Mouse (Mus musculus) fat pad, adult 2 months (tissue): ENCODE measurements around the gene Cenpe.

ENCODE experiments used
- DNase-seq: peaks from one replicate; pipeline ENCODE4 v3.0.0-alpha.2; 2011; ENCODE audit warnings: low read depth, low spot score; ENCODE audit errors: extremely low read depth

Gene Cenpe

DNA sequence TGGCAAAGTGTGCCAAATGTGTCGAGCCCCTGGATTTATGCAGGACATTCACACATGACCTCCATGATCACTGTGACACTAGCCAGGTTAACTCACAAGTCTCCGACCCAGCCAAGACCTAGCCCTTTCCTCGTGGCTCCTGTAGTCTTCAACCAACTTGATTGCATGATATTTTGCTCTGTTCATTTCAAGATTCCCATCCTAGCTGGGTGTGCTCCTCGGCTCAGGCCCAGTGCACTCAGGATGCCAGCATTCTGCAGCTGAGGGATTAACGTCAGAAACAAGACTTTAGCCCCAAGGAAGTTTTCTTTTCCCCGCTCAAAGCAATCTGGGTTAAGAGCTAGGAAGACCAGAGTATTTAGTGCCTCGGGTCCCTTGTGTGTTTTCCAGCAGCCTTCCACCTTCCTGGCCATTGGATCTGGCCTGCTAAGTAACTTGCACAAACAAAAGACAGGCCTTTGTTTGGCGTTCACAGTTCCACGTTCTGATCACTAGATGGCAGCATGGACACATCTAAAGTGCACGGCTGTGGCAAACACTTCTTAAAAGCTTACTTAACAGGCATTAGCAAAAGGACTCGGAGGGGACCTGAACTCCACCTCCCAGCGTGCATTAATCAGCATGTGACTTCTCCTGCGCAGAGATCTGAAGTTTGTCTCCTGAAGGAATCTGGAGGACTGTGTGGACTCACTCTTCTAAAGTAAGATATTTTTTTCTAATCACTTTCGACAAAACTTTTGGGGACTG is 68.5 kb downstream of the Cenpe start, which contains the start of gene Bdh2:
Gene Bdh2, plus strand, starts transcription at position 553 of the 747 bp plus-strand sequence.
- DNase-seq: no peak

DNA sequence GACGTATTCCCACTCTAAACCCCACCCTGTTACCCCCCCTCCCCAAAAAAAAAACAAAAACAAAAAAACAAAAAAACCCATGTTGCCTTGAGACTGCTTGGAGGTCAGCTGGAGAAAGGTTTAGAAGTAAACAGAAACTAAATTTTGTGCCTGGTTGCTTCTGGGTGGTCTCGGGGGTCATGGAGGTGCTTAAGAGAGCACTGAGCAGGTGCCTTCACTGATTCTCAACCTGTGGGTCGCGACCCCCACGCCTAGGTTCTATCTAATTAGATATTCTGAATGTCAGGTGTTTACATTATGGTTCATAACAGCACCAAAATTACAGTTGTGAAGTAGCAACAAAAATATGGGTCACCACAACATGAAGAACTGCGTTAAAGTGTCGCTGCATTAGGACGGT is 69.4 kb downstream of the Cenpe start:
- no peak for DNase-seq

DNA sequence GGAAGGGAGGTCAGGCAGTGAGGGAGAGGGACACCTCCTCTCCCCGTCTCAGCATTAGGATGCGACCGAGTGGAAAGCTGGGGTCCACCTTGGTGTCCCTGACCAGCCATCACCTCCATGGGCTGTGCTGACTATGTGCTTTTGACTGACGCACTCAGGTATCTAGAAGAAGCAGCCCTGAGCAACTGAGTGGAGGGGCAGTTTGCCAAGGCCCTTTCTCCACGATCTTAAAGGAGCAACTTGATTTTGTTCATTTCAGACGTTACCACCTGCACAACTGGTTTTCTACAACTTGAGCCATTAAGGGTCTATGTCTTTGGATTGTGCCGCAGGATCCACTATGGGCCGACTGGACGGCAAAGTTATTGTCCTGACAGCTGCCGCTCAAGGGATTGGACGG is 72.9 kb downstream of the Cenpe start:
- no peak for DNase-seq

DNA sequence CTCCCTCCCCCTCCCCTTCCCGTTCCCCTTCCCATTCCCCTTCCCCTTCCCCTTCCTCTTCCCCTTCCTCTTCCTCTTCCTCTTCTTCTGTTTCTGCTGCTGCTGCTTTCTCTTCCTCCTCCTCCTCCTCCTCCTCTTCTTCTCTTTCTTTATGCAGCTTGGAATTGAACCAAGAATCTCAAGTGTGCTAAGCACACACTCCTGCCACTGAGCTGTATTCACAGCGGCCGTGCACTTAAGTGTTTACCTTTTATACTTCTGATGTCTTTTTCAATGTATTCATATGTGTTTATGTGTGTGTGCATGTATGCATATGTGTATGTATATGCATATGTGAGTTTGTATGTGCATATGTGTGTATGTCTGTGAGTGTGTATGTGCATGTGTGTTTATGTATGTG is 73.5 kb downstream of the Cenpe start:
- no peak for DNase-seq

DNA sequence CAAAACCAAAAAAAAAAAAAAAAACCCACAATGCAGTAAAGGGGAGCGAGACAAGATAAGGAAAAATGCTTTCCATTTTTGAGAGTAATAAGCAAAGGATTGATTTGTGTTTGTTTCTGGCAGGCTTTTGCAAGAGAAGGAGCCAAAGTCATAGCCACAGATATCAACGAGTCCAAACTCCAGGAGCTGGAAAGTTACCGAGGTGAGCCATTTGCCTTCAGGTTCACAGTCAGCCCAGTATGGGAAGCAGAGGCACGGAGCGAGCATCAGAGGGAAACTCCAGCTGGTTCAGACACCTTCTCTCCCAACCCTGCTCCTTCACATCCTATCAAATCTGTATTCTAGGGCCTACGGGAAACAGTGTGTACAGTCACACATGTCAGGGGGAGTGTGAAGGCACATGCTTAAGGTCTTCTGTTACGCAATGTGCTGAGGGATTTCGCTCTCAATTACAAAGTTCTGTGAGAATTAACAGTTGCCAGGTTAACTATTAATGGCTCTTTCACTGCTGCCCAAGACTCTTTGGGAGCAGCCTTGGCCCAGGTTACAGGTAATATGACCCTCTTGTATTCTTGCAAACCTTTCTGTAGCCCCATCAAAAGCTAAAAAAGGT is 75.9 kb downstream of the Cenpe start:
- DNase-seq: no peak

DNA sequence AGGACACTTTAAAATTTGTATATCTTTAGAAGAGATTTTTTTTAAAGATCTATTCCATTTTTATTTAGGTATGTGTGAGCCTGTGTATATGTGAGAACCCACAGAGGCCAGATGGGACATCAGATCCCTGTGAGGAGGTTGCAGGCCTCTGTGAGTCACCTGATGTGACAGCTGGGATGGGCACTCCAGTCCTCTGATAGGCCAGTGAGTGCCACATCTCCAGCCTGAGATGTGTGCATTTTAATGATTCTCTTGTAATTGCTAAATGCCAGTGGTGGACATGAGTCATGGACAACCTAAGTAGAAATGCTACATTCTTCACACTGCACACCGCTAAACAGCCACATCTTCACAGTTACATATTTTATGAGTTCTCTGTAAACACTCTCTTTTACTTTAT is 76.8 kb downstream of the Cenpe start:
- no peak for DNase-seq

DNA sequence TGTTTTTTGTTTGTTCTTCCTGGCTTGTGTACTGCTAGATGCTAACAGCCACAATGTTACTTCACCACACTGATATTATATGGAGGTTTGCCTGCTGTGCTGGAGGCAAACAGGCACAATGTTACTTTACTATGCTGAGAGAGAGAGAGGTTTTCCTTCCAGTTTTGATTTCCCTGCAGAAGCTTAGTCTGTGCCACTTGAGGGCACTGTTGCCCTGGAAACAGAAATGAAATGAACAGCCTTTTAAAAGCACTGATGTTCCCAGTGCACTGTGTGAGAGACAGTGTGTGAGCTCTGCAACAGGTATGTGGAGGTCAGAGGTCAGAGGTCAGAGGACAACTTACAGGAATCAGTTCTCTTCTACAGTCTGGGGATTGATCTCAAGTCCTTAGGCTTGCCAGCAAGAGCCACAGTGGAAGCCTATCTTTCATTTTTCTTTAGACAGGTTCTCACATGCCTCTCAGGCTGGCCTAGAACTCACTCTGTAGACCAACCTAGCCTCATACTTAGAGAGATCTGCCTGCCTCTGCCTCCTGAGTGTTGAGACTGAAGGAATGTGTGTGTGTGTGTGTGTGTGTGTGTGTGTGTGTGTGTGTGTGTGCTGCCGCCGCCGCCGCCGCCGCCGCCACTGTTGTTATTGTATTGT is 78.0 kb downstream of the Cenpe start:
- DNase-seq: no peak

DNA sequence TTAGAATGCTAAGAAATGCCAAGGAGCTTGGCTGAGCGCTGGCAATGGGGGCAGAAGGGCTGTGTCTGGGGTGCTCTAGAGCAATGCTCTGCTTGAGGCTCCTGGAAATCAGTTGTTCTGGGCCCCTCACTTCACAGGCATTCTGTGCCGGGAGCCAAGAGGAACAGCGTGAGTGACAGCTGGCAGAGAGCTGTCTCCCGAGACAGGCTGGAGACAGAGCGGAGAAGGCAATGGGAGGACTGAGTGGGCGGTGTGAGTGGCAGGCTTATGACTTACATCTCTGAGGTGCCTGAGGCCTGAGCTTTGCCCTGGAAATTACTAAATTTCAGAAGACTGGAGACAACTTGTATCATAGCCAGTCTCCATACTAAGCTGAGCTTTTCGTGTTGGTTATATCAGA is 81.4 kb downstream of the Cenpe start:
- peak; percentile 88 for DNase-seq

DNA sequence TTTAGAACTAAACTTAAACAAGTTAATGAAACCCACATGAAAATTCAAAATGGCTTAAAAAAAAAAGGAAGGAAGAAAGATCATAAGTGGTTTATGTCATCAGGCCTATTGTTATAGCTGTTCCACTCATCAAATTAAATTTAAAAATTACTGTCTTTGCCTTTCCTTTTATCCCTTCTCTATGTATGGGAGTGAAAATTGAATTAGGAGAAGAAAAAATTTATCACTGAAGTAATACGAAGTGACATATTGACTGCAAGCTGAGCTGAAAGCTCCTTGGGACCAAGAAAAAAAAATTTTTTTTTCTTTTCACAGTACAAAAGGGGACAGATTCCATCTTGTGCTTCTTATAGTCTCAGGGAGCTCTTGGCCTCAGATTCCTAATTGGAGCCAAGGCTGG is 83.2 kb downstream of the Cenpe start:
- no peak for DNase-seq

DNA sequence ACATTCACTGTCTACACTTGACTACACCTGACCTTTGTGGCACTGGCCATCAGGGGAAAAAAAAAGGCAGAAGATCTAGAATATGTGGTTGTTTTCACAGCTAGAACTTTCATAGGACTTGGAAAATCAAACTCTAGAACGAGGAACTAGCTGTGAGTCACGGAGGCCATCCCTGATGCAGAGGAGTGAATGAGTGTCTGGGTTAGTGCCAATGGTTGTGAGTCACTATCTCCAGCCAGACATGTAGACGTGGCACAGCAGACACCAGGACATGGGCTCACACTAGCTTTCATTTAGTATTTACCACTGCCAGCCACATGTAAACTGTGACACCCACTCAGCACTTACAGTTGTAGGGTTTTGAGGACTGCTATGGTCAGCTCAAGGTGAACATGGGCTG is 86.2 kb downstream of the Cenpe start:
- no peak for DNase-seq

DNA sequence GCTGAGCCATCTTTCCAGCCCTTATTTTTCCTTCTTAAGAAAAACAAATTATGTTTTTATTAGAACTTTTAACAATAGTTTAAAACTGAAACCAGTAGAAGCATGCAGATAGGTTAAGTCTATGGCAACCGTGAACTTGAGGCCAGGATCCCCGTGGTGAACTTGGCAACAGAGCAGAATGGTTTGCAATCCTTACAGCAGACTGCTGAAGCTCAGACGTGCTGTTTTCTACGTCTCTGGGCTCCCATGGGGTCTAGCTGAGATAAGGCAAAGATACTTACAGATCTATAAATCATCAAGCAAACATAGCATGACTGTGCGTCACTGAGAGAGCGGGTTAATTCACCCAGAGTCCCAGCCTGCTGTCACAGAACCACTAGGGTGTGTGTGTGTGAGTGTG is 87.7 kb downstream of the Cenpe start:
- no peak for DNase-seq

DNA sequence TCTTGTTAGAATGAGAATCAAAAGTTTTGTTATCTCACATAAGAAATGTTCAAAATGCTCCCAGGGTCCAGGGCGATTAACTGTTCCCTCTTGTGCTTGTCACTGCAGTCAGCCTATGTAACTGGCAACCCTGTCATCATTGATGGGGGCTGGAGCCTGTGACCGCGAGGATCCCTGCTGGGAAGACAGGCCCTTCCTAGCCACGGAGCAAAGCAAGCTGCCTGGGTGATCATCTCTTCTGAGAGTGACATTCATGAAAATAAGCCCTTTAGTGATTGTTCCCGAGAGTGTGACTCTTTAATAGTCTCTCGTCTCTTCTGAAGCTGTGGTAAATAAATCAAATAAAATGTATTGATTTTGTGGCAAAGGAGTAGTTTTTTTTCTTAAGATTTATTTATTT is 91.7 kb downstream of the Cenpe start:
- no peak for DNase-seq

DNA sequence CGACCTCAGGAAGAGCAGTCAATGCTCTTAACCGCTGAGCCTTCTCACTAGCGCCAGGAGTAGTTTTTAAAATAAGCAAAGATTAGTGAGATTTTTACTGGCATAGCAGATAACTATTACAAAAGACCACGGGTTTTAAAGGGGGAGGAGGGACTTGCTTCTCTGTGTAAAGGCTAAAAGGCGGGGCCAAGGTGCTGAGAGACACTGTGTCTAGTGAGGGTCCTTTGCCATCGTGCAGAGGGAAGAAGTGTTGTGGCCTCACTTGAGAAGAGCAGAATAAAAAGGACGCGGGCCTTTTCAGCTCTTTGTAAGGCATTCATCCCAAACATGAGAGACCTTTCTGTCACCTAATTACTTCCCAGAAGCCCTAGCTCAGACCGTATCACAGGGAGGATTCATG is 92.2 kb downstream of the Cenpe start:
- no peak for DNase-seq

DNA sequence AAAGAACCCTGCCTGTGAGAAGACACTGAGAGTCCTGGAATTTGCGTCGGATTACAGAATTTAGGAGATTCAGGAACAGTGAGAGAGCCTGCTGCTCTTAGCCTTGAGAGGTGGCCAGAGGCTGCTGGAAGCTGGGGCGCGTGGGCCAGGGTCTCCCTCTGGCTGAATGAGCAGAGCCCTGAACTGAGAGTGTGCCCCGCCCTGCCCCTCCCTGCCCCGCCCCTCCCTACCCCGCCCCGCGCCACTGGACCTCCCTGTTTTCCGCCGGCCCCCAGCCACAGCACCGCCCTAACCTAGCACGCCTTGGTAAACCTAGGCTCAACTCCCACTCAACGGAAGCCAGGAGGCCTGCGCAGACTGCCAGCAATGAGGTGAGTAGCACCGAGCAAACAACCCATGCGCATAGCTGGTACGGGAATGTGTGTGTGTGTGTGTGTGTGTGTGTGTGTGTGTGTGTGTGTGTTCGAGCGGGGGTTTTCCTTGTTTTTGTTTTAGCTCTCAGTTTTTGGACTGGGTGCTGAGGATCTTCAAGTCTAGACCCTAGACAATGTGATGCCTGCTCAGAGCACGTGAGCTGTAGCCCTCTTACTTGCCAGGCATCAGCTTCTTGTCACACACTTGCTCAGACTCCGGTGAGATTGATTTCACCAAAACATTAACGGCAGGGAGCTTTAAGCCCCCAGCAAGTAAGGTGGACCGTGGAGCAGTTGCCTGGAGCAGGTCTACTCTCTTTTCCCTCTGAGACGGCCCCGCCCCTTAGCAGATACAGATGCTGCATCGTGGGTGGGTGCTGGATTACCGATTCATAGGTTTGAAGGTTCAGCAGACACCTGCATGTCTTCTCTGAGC is 95.3 kb downstream of the Cenpe start, which contains the start of gene Slc9b2:
Gene Slc9b2, plus strand, starts transcription at position 290 of the 849 bp plus-strand sequence.
- DNase-seq: no peak

DNA sequence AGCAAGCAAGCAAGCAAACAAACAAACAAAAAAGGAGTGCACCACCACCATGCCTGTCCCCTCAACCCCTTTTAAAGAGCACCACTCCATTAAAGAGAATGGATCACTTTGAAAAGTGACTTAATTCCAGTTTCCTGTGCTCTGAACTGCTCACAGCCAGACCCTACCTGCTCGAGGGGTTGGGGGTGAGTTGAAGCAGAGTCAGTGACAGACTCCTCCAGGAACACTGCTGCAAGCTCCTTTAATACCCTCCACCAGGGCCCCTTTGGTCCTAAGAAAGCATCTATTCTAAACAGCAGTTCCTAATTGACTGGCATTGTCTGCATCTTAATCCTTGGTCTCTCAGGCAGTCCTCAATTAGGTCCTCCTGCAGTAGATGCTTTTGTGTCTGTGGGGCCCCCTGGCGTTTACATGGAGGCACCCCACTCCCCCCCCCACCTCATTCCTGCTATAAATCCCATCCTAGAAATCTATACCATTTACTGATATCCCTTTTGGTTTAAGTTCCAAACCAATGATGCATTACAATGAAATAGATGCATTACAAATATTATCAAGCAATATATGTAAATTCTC is 100.7 kb downstream of the Cenpe start:
- DNase-seq: no peak

DNA sequence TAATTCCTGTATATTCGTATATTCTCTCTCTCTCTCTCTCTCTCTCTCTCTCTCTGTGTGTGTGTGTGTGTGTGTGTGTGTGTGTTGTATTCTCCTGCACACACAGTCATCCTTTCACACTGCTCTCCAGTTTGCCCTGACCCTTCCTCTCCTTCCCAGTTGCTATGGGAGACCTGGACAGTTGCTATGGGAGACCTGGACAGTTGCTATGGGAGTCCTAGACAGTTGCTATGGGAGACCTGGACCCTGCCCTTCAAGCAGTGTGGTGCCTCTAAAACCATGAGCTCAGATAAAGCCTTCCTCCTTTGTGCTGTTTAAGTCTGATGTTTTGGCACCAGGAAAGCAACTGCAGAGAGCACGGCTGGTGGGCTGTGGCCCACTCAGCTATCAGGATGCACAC is 101.4 kb downstream of the Cenpe start:
- no peak for DNase-seq

DNA sequence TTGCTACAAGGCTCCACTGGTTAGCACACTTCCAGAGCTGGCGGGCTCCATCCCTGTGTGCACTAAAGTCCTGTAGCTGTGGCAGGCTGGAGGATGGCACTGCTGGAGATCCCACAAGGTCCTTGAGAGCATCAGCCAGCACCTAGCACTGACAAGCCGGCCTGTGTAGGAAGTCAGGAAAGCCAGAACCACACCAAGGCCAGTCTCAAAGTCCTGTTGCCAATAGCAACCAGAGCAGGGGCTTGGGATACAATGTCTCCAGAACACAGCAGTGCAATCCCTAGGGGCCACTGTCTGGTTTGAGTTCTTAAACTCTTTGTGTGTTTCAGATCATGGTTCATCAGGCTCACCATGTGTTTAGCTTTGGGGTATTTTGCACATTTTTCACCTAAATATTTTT is 102.5 kb downstream of the Cenpe start:
- DNase-seq: no peak

DNA sequence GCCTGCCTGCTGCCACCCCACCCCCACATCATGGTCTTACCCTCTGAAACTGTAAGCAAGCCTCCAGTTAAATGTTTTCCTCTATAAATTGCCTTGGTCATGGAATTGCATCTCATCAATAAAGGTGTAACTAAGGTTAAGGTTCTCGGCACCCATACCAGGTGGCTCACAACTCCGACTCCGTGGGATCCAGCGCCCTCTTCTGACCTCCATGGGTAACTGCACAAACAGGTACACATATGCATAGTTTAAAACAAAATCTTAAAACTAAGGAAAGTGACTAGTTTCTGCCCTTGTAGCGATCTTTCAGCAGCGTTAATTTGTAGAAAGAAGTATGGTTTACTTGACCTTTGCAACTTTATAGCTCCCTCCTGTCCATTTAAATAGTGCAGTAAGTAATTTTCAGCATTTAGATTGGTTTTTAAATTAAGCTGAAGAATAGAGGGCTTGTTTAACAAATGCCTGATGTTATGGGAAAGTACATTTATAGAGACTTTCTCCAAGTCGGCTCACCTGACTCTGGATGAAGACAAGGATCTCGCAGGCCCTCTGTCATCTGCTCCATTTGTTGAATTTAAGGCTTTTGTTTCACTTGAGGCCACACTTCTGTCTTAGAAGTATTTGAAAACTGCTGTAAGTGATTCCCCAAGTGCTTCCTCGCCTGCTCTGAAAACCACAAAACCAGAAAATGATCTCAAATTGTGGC is 103.5 kb downstream of the Cenpe start:
- no peak for DNase-seq

DNA sequence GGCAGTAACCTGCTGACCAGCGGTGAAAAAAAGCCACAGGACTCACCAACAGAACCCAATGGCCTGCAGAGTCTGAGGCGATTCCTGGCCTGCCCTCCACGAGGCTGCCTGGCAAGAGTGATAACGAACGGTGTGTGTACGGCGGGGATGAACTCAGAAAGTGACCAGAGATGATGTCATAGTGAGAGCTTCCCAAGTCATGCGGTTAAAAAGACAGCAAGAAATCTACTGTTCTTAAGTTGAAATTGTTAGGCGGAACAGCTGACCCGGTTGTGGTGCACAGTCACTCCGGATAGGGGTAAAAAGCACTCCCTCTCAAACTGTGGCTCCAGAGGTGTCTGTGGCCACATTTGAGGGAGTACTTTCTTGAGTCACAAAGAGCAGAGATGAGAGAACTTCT is 106.0 kb downstream of the Cenpe start:
- DNase-seq: no peak
